Mouse (Mus musculus) erythroblast, embryonic 14.5 days (primary cell): ENCODE data around the gene Gk5.

Experiments
- GATA1 ChIP-seq: IDR thresholded peaks from 2 replicates; pipeline ENCODE4 v1.6.1; 2012; ENCODE audit warnings: low read length, inconsistent platforms, mixed read lengths
- TAL1 ChIP-seq: IDR thresholded peaks from 3 replicates; pipeline ENCODE4 v1.6.1; 2012; ENCODE audit warnings: low read length, inconsistent platforms, mixed read lengths

GRCm38 (mm10) chr9:96152801-96153200 is 33.6 kb downstream of the Gk5 start:
- TF ChIP-seq GATA1 (no peak), TAL1 (no peak)
